Mouse (Mus musculus) heart, postnatal 0 days (tissue): ENCODE results near the gene E4f1. TPM values are rescaled to one million over a fixed set of nuclear protein-coding genes. Genes with fewer than 3 reads are reported as not detected.

Source experiments
- ATAC-seq: fragments of 200-750 bp; cut with Nextera tagmentation; 2 replicates; pipeline ENCODE4 v1.8.0; 2017; ENCODE audit warnings: low read depth, moderate number of reproducible peaks, moderate library complexity; ENCODE audit not compliant: insufficient read depth
- DNase-seq: peaks from one replicate; pipeline ENCODE4 v3.0.0-alpha.2; 2016; ENCODE audit warnings: low spot score
- H3K27ac ChIP-seq: fragments of 300-500 bp; sonication (generic); 2 replicates; pipeline ENCODE4 v1.5.1; 2014; ENCODE audit warnings: low read depth, mild to moderate bottlenecking
- H3K27me3 ChIP-seq: fragments of 300-500 bp; sonication (generic); 2 replicates; pipeline ENCODE4 v1.6.1; 2014; ENCODE audit warnings: low read length, mixed read lengths; ENCODE audit not compliant: control insufficient read depth, insufficient read depth
- H3K36me3 ChIP-seq: fragments of 300-500 bp; sonication (generic); replicated peaks from 2 replicates; pipeline ENCODE4 v1.6.1; 2014; ENCODE audit warnings: low read length, mixed read lengths; ENCODE audit not compliant: control insufficient read depth, insufficient read depth
- H3K4me1 ChIP-seq: fragments of 300-500 bp; sonication (generic); 2 replicates; pipeline ENCODE4 v1.6.1; 2014; ENCODE audit warnings: antibody characterized with exemption; ENCODE audit not compliant: control insufficient read depth, insufficient read depth
- H3K4me2 ChIP-seq: fragments of 300-500 bp; sonication (generic); 2 replicates; pipeline ENCODE4 v1.6.1; 2014; ENCODE audit warnings: low read depth, mild to moderate bottlenecking, low read length, moderate library complexity
- H3K4me3 ChIP-seq: fragments of 300-500 bp; sonication (generic); 2 replicates; pipeline ENCODE4 v1.5.1; 2014; ENCODE audit warnings: low read depth, low read length
- H3K9ac ChIP-seq: fragments of 300-500 bp; sonication (generic); replicated peaks from 2 replicates; pipeline ENCODE4 v1.6.1; 2014; ENCODE audit warnings: low read depth, low read length, mixed read lengths
- H3K9me3 ChIP-seq: fragments of 300-500 bp; sonication (generic); replicated peaks from 2 replicates; pipeline ENCODE4 v1.6.1; 2016; ENCODE audit warnings: low read length; ENCODE audit not compliant: control insufficient read depth
- CTCF ChIP-seq: IDR thresholded peaks from 2 replicates; pipeline ENCODE4 v1.5.1; 2016; ENCODE audit warnings: antibody characterized with exemption, control low read depth, low read depth
- EP300 ChIP-seq: IDR thresholded peaks from 2 replicates; pipeline ENCODE4 v1.6.1; 2016; ENCODE audit warnings: antibody characterized with exemption, low read depth
- WGBS: fragments of 180-500 bp; shearing (Covaris S2); extraction: QIAGEN DNeasy Blood & Tissue Kit; methylation state at CpG from one replicate; pipeline ENCODE4 v1.1.7; 2014; 5-methylcytosine and 5-hydroxymethylcytosine counted together
- polyA plus RNA-seq: library from polyadenylated mRNA; unstranded; fragments of >200 nt; fragmentation: Nextera tagmentation; extraction: Ambion mirVana; gene quantifications from 2 replicates; pipeline ENCODE4 v1.2.1, GENCODE M21; 2015
- total RNA-seq: library from RNA; depleted of rRNA; stranded (reverse); fragments of >200 nt; gene quantifications from 2 replicates; pipeline ENCODE4 v1.2.3, GENCODE M21; 2014; ENCODE audit warnings: low replicate concordance

E4f1 gene
- total and polyA plus RNA-seq, 2 experiments from 2014 or later = 17.8 to 20.6 TPM

DNA sequence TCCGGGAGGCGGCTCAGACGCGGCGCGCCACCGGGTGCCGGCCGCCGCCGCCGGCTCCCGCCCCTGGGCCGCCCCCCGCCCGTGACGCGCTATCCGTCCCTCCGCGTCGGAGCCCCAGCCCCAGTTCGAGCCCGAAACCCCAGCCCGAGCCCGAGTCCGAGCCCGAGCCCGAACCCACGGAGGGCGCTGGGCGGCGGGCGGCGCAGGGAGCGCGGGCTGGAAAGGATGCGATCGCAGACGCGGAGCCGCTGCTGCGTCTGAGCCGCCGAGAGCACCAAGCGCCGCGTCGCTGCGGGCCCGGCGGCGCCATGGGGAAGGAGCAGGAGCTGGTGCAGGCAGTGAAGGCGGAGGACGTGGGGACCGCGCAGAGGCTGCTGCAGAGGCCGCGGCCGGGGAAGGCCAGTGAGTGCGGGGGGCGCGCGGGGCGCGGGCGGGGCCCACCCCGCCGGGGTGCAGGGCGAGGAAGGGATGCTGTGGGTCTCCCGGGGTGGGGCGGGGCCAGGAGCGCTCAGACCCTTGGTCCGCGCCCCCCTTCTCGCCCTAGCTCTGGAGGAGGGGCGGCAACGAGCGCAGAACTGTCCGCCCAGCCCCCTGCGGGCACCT lies 18.6 kb upstream of the E4f1 start:
- ATAC-seq (peak; percentile 34), DNase-seq (no peak)
- Histone ChIP-seq H3K27me3 (peaks cover 35% of the 10 kb centered on the region), H3K9ac (peak overlapping the region; percentile 59), H3K9me3 (no peaks in the 10 kb centered on the region), H3K4me2 (peak overlapping the region; percentile 97), H3K4me3 (peak overlapping the region; percentile 59), H3K36me3 (no peaks in the 10 kb centered on the region), H3K4me1 (peaks cover 11% of the 10 kb centered on the region; the same call in 1 of the 2 replicates), H3K27ac (no peak overlapping the region)
- WGBS = under 1% methylated on average over 53 of the region's 81 CpGs
- TF ChIP-seq EP300 (no peak), CTCF (no peak)

DNA sequence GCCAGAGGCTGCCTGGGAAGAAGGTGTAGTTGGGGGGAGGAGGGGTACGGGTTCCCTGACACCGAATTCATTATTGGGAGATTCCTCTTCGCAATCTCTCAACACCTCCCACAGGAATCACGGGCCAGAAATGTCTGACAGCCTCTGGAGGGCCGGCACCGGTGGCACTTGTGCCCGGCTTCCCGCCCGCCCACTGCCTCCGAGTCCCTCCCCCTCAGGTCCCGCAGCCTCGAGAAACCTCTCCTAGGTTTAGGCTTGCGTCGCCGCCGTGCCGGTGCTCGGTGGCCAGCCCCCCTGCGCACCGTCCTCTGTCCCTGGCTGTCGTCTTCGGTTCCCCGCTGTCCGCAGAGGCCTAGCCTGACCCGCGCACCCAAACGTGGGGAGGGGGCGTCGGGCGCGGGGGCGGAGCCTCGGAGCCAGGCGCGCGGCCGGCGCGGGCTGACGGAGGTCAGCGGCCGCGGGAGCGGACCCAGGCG lies 18.1 kb upstream of the E4f1 start, which contains the start of gene Caskin1:
Gene Caskin1 (plus strand): TSS at position 416 of the 476 bp plus-strand sequence.
- no peaks in the 10 kb centered on the region for H3K9me3 ChIP-seq
- DNase-seq (no peak), ATAC-seq (peak; percentile 28; the same call in 1 of the 2 replicates)
- H3K4me1 ChIP-seq = peaks cover 11% of the 10 kb centered on the region; the same call in 1 of the 2 replicates
- under 1% methylated on average over 41 of the region's 45 CpGs for WGBS
- H3K4me2 ChIP-seq = peak within 1 kb of the TSS; percentile 97
- H3K27ac ChIP-seq = no peak within 1 kb of the TSS
- no peaks in the 10 kb centered on the region for H3K36me3 ChIP-seq
- TF ChIP-seq CTCF (no peak), EP300 (no peak)
- peaks cover 35% of the 10 kb centered on the region for H3K27me3 ChIP-seq
- peak within 1 kb of the TSS; percentile 59 for H3K4me3 ChIP-seq
- peak within 1 kb of the TSS; percentile 59 for H3K9ac ChIP-seq

DNA sequence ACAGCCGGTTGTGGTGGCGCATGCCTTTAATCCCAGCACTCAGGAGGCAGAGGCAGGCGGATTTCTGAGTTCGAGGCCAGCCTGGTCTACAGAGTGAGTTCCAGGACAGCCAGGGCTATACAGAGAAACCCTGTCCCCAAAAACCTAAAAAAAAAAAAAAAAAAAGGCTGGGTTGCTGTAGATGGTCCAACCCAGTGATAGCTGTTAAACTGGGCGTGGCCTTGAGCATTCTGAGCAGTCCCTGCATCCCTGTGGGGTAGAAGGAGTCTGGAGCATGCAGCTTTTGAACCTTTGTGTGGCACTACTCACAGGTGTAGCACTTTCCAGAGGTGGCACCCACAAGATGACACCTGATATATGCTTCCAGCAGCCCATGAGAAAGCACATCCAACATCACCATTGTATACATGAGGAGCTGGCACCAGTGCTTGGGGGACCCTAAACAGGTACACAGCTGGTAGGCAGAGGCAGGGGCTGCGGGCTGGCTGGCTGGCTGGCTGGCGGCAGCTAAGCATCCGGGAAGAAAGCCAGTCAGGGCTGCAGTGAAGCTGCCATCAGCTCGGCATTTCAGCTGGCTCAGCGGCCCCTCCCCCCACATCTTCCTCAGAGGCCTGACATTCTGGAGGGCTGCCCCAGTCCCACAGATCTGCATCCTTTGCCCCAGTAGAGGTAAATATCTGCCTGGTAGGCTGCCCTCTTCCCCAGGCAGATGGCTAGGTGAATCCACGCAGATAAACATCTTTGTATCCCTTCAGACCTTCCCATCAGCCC lies 15.2 kb upstream of the E4f1 start:
- 38% methylated on average over 11 of the region's 11 CpGs for WGBS

DNA sequence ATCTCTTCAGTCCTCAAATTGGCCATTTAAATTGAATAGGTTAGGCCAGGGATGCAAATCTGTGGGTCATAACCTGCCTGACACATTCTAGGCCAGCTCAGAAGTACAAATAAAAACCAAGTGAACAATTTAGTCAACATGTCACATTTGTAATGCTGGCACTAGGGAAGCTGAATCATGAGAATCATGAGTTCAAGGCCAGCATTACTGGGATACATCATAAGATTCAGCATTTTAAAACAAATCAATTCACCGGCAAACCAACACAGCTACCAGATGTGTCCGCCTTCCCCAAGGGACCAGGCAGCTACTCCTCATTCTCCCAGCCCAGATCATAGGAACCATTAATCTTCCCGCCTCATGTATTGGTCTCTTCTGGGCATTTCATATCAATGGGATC lies 13.4 kb upstream of the E4f1 start:
- DNase-seq (no peak), ATAC-seq (no peak)
- no peak overlapping the region for H3K4me3 ChIP-seq
- H3K9me3 ChIP-seq = no peaks in the 10 kb centered on the region
- no peak overlapping the region for H3K9ac ChIP-seq
- H3K27me3 ChIP-seq = peaks cover 13% of the 10 kb centered on the region
- 83% methylated on average over 3 of the region's 3 CpGs for WGBS
- no peak overlapping the region for H3K27ac ChIP-seq
- TF ChIP-seq EP300 (no peak), CTCF (no peak)
- H3K4me1 ChIP-seq = peaks cover 5% of the 10 kb centered on the region; the same call in 1 of the 2 replicates
- no peak overlapping the region for H3K4me2 ChIP-seq
- no peaks in the 10 kb centered on the region for H3K36me3 ChIP-seq

More for the DNA sequence above, 15.2 kb upstream of the E4f1 start:
- no peak for DNase-seq
- ATAC-seq = no peak
- Histone ChIP-seq H3K9me3 (no peaks in the 10 kb centered on the region), H3K27me3 (peaks cover 28% of the 10 kb centered on the region), H3K9ac (no peak overlapping the region), H3K27ac (no peak overlapping the region), H3K4me3 (no peak overlapping the region), H3K4me2 (no peak overlapping the region), H3K36me3 (no peaks in the 10 kb centered on the region), H3K4me1 (peaks cover 11% of the 10 kb centered on the region; the same call in 1 of the 2 replicates)
- TF ChIP-seq EP300 (no peak), CTCF (no peak)

DNA sequence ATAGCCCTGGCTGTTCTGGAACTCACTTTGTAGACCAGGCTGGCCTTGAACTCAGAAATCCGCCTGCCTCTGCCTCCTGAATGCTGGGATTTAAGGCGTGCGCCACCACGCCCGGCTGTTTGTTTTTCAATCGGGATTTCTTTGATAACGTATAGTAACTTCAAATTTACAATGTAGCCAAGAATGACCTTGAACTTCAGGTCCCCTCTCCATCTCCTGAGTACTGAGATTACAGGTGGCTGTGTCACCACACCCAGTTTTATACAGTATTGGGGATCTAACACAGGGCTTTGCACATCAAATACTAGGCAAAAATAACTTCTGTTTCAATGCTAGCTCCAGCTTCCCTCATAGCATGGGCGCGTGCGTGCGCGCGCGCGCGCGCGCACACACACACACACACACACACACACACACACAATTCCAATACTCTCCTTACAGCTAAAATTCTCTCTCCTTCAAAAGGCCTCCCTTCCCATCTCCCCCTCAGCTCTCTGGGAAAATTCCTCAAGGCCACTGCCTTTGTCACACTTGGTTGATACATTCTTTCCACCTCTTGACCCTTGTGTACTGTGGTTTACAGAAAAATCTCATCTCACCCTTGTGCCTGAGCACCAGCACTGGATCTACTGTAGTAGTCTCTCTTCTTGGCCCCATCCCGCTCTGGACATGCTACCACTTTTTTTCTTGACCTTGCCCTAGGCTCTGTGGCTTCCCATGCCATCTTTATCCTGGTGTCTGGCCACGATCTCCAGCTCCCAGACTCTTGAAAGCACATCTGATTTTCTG lies 11.1 kb upstream of the E4f1 start:
- no peak overlapping the region for H3K9ac ChIP-seq
- peaks cover 12% of the 10 kb centered on the region for H3K36me3 ChIP-seq
- TF ChIP-seq CTCF = no peak
- TF ChIP-seq EP300 = no peak
- WGBS = 90% methylated on average over 20 of the region's 20 CpGs
- no peak overlapping the region for H3K4me3 ChIP-seq
- no peak overlapping the region for H3K27ac ChIP-seq
- peaks cover 5% of the 10 kb centered on the region for H3K4me1 ChIP-seq
- ATAC-seq (no peak), DNase-seq (no peak)
- H3K27me3 ChIP-seq = 0 out of 2 replicates have a peak, but pooled peaks cover 3% of the 10 kb centered on the region
- H3K4me2 ChIP-seq = no peak overlapping the region
- no peaks in the 10 kb centered on the region for H3K9me3 ChIP-seq
